Mouse (Mus musculus) right cerebral cortex, adult 2 months (tissue): ENCODE measurements around the gene Mphosph8.

Source experiments
- DNase-seq, 2 experiments: peaks; one replicate each; pipeline ENCODE4 v3.0.0; 2021 to 2022; ENCODE audit warnings: low spot score in 2 of 2

Mphosph8 gene

DNA sequence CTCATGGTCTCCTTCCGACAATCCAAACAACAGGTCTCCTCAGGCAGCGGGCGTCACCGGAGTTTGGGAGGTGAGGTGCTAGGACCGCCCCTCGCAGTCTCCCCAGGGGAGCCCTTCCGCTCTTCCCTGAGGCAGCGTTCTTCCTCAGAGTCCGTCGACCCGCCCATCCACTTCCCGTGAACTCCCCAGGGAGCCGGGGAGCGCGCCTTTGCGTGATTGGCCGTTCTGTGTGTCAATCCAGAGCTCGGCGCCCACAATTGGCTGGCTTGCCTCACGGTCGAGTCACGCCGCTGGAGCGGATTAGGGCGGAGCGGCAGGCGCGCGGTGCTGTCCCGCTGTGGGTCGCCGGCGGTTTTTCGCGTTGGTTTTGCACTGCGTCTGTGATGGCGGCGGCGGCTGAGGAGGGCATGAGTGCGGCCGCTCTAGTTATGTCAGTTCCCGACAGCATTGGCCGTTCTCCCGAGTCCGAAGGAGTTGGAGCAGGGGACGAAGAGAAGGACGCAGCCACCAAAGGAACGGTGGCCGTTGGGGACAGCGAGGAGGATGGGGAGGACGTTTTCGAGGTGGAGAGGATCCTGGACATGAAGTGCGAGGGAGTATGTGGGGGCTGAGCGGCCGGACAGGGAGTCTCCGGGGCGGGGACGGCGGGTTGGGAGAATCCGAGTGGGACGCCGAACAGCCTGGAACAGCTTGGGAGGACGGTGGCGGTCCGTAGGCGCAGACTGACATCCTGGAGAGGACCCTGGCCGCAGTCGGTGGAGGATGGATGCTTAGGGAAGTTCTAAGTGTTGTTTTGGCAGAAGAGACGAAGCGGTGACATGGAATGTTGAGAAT is at the start of gene Mphosph8:
Gene Mphosph8 (plus strand): TSS at position 280 of the 834 bp plus-strand sequence.
- peak; percentile 100 for DNase-seq

DNA sequence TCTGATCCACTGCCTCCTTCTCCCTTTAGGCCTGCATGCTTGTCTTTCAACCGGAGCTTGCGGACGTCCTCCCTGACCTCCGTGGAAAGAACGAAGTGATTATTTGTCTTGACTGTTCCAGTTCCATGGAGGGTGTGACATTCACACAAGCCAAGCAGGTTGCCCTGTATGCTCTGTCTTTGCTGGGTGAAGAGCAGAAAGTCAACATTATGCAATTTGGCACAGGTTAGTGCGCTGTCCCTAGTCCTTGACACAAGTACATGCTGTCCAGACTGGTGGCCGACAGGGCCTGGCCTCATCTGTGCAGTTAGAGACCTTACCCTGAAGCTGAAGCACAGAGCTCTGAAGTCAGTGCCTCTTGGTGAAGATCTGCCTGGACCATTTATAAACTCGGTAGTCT is 47.6 kb upstream of the Mphosph8 start:
- no peak for DNase-seq

GRCm38 (mm10) chr14:56626202-56626601 is 41.8 kb upstream of the Mphosph8 start:
- DNase-seq, result no peak

GRCm38 (mm10) chr14:56628336-56628735 is 39.7 kb upstream of the Mphosph8 start:
- peak; percentile 8 to 24 for DNase-seq

DNA sequence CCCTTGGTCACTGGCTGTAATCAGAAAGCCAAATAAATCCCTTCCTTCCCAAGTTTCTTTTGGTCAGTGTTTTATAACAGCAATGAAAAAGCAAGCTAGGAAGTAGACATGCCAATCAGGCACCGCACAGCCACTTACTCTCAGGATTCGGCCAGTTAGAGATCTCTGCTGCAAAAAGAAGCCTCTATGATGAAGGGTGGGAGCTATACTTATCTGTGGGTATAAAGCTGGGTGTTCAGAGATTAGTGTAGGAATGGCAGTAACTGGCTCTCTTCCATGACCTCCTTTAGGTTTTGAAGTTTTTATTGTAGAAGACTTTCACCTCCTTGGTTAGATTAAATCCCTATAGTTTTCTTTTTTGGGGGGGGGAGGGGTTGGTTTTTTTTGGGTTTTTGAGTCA is 36.9 kb upstream of the Mphosph8 start:
- no peak for DNase-seq

DNA sequence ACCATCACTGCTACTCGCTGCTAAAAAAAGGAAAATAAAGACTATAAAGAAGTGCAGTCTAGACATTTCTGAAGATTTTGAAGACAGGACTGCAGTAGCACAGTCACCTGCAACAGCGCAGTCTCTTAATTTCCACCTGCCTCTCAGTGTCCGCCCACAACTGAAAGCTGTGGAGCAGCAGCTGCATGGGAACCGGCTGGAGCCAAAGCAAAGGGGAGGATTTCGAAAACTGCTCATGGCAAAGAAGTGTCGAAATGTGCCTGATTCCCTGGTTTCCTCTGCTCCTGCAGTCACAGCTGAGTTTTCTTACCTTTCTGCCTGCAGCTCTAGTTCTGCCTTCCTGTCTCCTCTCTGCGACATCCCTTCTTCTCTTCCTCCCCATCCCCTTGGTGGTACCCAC is 20.8 kb upstream of the Mphosph8 start:
- peak in 1 of 2 experiments; percentile 26 for DNase-seq

- no peak for DNase-seq
Observed at GRCm38 (mm10) chr14:56649448-56649847, 18.6 kb upstream of the Mphosph8 start.

DNA sequence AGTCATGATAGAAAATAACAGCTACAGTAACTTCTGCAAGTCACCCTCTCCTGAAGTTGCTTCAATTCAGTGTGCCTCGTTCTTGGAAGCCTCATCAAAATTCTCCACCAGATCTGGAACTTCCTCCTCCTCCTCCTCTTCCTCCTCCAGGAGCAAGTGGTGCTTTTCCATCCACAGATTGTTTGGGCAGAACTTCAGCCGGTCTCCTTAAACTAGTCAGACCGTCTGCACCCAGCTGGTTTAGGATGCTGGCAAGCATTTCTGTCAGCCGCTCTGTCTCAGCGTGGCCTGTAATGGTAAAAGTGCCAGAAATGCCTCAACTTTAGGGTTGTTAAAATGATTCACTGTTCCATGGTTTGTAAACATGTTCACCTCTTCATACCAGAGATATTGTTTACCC is 2.4 kb upstream of the Mphosph8 start:
- DNase-seq, result peak in 1 of 2 experiments; percentile 8

GRCm38 (mm10) chr14:56666909-56667308 is 1.1 kb upstream of the Mphosph8 start:
- no peak for DNase-seq

GRCm38 (mm10) chr14:56669046-56669620 is 1.1 kb downstream of the Mphosph8 start:
- DNase-seq, result no peak

- DNase-seq, result no peak
Observed at GRCm38 (mm10) chr14:56685426-56685825, 17.4 kb downstream of the Mphosph8 start.

DNA sequence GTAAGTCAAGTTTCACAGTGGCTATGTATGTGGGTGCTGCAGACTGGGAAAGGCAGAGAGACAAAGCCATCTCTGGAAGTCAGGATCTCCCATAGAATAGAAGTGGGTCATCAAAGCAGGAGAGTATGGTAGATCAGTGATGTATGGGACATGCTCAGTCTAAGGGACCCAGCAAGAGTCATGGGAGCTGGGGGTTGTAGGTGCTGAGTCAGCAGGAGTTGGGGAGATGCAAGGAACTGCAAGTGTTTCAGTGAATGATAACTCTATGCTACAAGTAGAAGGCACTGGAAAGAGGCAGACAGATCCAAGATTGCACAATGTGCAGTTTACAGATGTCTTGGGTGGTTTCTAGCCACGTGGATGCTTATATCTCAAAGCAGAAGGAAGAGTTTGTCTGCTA is 21.1 kb downstream of the Mphosph8 start:
- no peak for DNase-seq

DNA sequence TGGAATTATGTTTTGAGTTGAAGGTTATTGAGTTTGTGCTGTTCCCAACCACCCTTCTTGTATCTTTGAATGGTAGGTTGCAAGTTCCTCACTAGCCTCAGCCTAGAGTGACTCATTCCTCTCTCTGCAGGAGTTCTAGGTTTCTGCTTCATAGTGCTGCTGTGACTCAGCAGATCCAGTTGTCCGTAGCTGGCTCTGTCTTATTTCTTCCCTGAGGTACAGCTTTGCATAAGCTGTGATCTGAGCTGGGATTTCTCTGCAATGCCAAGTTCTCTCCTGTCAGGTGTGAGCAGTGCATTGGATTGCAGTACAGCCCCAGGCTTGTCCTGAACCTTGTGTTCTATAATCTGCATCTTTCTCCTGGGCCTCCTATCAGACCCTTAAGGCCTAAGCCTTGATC is 21.7 kb downstream of the Mphosph8 start:
- DNase-seq, result no peak

GRCm38 (mm10) chr14:56695495-56695894 is 27.4 kb downstream of the Mphosph8 start:
- DNase-seq, result no peak

DNA sequence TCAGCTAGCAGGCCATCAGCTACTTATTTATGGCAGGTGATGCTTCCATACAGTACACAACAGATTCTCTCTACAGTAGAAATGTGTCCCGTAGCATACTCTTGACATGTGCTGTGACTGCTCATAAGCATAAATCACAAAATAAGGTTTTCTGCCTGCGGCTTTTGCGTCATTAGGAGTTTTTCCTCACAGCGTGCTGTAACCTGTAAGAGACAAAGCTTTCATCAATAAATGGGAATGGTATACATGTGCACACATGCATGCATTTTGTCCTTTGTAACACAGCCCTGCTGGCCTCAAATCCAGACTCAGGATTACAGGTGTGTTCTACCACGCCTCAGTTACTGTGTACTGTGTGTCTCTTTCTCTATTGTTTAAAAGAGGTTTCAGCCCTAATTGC is 29.8 kb downstream of the Mphosph8 start:
- no peak for DNase-seq

DNA sequence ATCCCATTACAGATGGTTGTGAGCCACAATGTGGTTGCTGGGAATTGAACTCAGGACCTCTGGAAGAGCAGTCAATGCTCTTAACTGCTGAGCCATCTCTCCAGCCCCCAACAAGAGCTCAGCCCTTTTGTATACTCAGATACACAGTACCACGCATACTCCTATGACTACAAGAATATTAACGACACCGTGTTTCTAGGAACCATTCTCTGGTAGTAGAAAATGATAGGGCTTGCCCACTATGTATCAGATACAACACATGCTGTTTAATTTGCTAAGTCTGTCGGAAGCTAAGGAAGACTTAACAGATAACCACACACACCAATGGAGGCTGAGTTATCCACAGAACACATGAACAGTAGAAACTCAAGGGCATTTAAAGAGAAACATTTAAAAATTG is 34.6 kb downstream of the Mphosph8 start:
- no peak for DNase-seq

GRCm38 (mm10) chr14:56705687-56706086 is 37.6 kb downstream of the Mphosph8 start:
- DNase-seq, result no peak

- DNase-seq, result no peak
Observed at GRCm38 (mm10) chr14:56726493-56726892, 58.4 kb downstream of the Mphosph8 start.

- DNase-seq, result no peak
Observed at GRCm38 (mm10) chr14:56740175-56740574, 72.1 kb downstream of the Mphosph8 start.
